In the genomic region with DNA sequence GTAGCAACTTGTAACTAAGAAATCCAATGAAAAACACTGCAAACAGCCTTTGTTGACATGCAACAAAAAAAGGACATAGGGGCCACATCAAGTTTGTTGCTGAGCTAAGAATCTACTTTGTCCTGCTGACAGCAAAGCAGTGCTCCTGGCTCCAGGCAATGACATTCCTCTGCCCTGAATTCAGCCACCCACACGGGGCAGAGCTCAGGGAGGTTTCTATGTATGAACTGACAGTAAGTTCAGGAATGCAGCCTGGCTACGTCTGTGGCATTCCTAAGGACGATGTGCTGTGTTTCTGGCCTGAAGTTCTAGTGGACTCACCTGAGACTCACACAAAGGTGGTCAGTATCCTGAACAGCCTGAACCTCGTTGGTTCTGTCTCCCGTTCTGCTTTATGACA, we compare ENCODE assay signal across 18 mouse cellular contexts. TPM values are rescaled to one million over a fixed set of nuclear protein-coding genes. Genes with fewer than 3 reads are reported as not detected.
DNase-seq lines count a peak whose midpoint lies in the region; ATAC-seq and TF ChIP-seq lines count a peak whose summit lies in the region.
"Had no signal": no experiment of that assay in that cellular context is flagged by ENCODE, and none has a peak within 500 bp of the region (broad histone marks: within the 10 kb centered on the region; RNA-seq: fewer than 3 reads in every experiment).

No protein-coding gene starts in this region.

- H3K27me3 ChIP-seq in heart, postnatal 0 days (ENCODE audit: control insufficient read depth, insufficient read depth, low read length): no peaks in the 10 kb centered on the region
- no peaks in the 10 kb centered on the region for H3K27me3 ChIP-seq in liver, postnatal 0 days (ENCODE audit: insufficient read depth, low read length)
- no peaks in the 10 kb centered on the region for H3K27me3 ChIP-seq in liver, embryonic 11.5 days (replicated peaks; ENCODE audit: control insufficient read depth, insufficient read depth, low read length)
- H3K27me3 ChIP-seq in forebrain, embryonic 10.5 days (ENCODE audit: poor library complexity, severe bottlenecking): no peaks in the 10 kb centered on the region

- 40% methylated on average over 5 of the region's 5 CpGs for WGBS in heart, postnatal 0 days
- 69% methylated on average over 5 of the region's 5 CpGs for WGBS in liver, postnatal 0 days (ENCODE audit: insufficient replicate concordance)
- WGBS in liver, embryonic 11.5 days: 69% methylated on average over 5 of the region's 5 CpGs
- WGBS in forebrain, embryonic 10.5 days: 68% methylated on average over 5 of the region's 5 CpGs

- no peak for DNase-seq in gastrocnemius, adult 2 months
- no peak for DNase-seq in gastrocnemius, adult 8-10 months (ENCODE audit: low spot score in 2 of 2)
- no peak for DNase-seq in heart, postnatal 0 days (ENCODE audit: low spot score)
- no peak for DNase-seq in heart, adult 9 months (ENCODE audit: low spot score in 2 of 2)
- no peak for DNase-seq in liver, postnatal 0 days
- no peak for DNase-seq in liver, embryonic 11.5 days (ENCODE audit: low spot score)
- peak; percentile 23 for DNase-seq in mesoderm, embryonic 11.5 days (ENCODE audit: low read depth, low spot score)
- no peak for DNase-seq in forebrain, embryonic 10.5 days (ENCODE audit: extremely low spot score, low spot score)
- DNase-seq: cerebellum, adult 11 months; cerebellum, postnatal 25 days; gastrocnemius, postnatal 25 days; layer of hippocampus, postnatal 36 days; lung, adult 18-20 months; midbrain, embryonic 14.5 days; right cerebral cortex, postnatal 14 days had no signal

- H3K9me3 ChIP-seq in heart, postnatal 0 days (replicated peaks; ENCODE audit: control insufficient read depth, low read length): no peaks in the 10 kb centered on the region
- no peaks in the 10 kb centered on the region for H3K9me3 ChIP-seq in liver, postnatal 0 days (ENCODE audit: low read length)
- H3K9me3 ChIP-seq in liver, embryonic 11.5 days (ENCODE audit: control insufficient read depth, low read length): no peaks in the 10 kb centered on the region
- H3K9me3 ChIP-seq in forebrain, embryonic 10.5 days: no peaks in the 10 kb centered on the region
- H3K9me3 ChIP-seq: limb, embryonic 10.5 days had no signal

- intact Hi-C loops in gastrocnemius, adult 2 months (cut with DNase I): no loop called here

- no peak for TF ChIP-seq EP300 in heart, postnatal 0 days (IDR thresholded peaks at IDR 0.05; ENCODE audit: low read depth)
- TF ChIP-seq EP300 in liver, postnatal 0 days (IDR thresholded peaks at IDR 0.05; ENCODE audit: low read depth): no peak

- H3K36me3 ChIP-seq in heart, postnatal 0 days (replicated peaks; ENCODE audit: control insufficient read depth, insufficient read depth, low read length): no peaks in the 10 kb centered on the region
- no peaks in the 10 kb centered on the region for H3K36me3 ChIP-seq in liver, postnatal 0 days (replicated peaks; ENCODE audit: insufficient read depth, low read length)
- no peaks in the 10 kb centered on the region for H3K36me3 ChIP-seq in liver, embryonic 11.5 days (ENCODE audit: control insufficient read depth, insufficient read depth, low read length)
- no peaks in the 10 kb centered on the region for H3K36me3 ChIP-seq in forebrain, embryonic 10.5 days (replicated peaks)
- H3K36me3 ChIP-seq: limb, embryonic 10.5 days had no signal

- no peak overlapping the region for H3K4me3 ChIP-seq in gastrocnemius, adult 2 months
- H3K4me3 ChIP-seq in heart, postnatal 0 days (ENCODE audit: low read depth, low read length): no peak overlapping the region
- H3K4me3 ChIP-seq in liver, postnatal 0 days (ENCODE audit: low read depth, low read length): no peak overlapping the region
- no peak overlapping the region for H3K4me3 ChIP-seq in liver, embryonic 11.5 days (ENCODE audit: low read depth, low read length)
- H3K4me3 ChIP-seq in forebrain, embryonic 10.5 days: no peak overlapping the region
- H3K4me3 ChIP-seq: limb, embryonic 10.5 days had no signal

- H3K4me2 ChIP-seq in heart, postnatal 0 days (ENCODE audit: low read depth, low read length): 0 out of 2 replicates have a peak overlapping the region, but pooled peaks have one; percentile 11
- H3K4me2 ChIP-seq in liver, postnatal 0 days (ENCODE audit: low read depth, low read length): no peak overlapping the region
- H3K4me2 ChIP-seq in liver, embryonic 11.5 days: no peak overlapping the region
- H3K4me2 ChIP-seq: hindbrain, embryonic 14.5 days had no signal

- H3K9ac ChIP-seq in heart, postnatal 0 days (replicated peaks; ENCODE audit: low read depth, low read length): no peak overlapping the region
- no peak overlapping the region for H3K9ac ChIP-seq in liver, postnatal 0 days (replicated peaks)
- H3K9ac ChIP-seq in liver, embryonic 11.5 days (ENCODE audit: low read depth, low read length): no peak overlapping the region
- H3K9ac ChIP-seq: hindbrain, embryonic 14.5 days had no signal

- H3K4me1 ChIP-seq in heart, postnatal 0 days (ENCODE audit: control insufficient read depth, insufficient read depth): peaks cover 59% of the 10 kb centered on the region
- H3K4me1 ChIP-seq in liver, postnatal 0 days (ENCODE audit: insufficient read depth): peaks cover 57% of the 10 kb centered on the region
- H3K4me1 ChIP-seq in liver, embryonic 11.5 days (replicated peaks; ENCODE audit: control insufficient read depth, insufficient read depth, low read length): peaks cover 33% of the 10 kb centered on the region
- peaks cover 20% of the 10 kb centered on the region for H3K4me1 ChIP-seq in forebrain, embryonic 10.5 days

- H3K27ac ChIP-seq in gastrocnemius, adult 2 months: peak overlapping the region; percentile 38; the same call in 1 of the 2 replicates
- peak overlapping the region; percentile 69 for H3K27ac ChIP-seq in heart, postnatal 0 days (ENCODE audit: low read depth)
- H3K27ac ChIP-seq in liver, postnatal 0 days (ENCODE audit: low read depth): 0 out of 2 replicates have a peak overlapping the region, but pooled peaks have one; percentile 3
- no peak overlapping the region for H3K27ac ChIP-seq in liver, embryonic 11.5 days (ENCODE audit: low read depth, low read length)
- H3K27ac ChIP-seq in forebrain, embryonic 10.5 days: no peak overlapping the region
- H3K27ac ChIP-seq: hindbrain, embryonic 14.5 days; limb, embryonic 10.5 days; macrophage had no signal

- ATAC-seq in heart, postnatal 0 days (ENCODE audit: insufficient read depth, low read depth): peak; percentile 59; the same call in 1 of the 2 replicates
- no peak for ATAC-seq in liver, postnatal 0 days
- ATAC-seq in liver, embryonic 11.5 days (replicated peaks; ENCODE audit: low FRiP score): no peak

- no peak for TF ChIP-seq CTCF in gastrocnemius, adult 2 months (IDR thresholded peaks at IDR 0.05)
- no peak for TF ChIP-seq CTCF in heart, postnatal 0 days (IDR thresholded peaks at IDR 0.05; ENCODE audit: low read depth)
- TF ChIP-seq CTCF in liver, postnatal 0 days (IDR thresholded peaks at IDR 0.05; ENCODE audit: low read depth): no peak

RNA-seq across cellular contexts. Expression of gene Pacsin2, which starts 23.7 kb away (rescaled TPM):
- 10 to 100 TPM; 43.7 to 70.1 TPM for total RNA-seq in gastrocnemius, adult 2 months (2021)
- total RNA-seq in gastrocnemius, adult 8-10 months (2022): 10 to 100 TPM; 45.3 to 58.5 (median 48.2) TPM
- 65.0 and 78.0 TPM in 2 replicates for total RNA-seq in heart, postnatal 0 days (2014; rRNA removed; ENCODE audit: low replicate concordance)
- polyA plus RNA-seq in heart, postnatal 0 days (2015; fragmentation: Nextera tagmentation; extraction: Ambion mirVana): 53.0 and 63.3 TPM in 2 replicates
- 20.6 and 24.3 TPM in 2 replicates for polyA plus RNA-seq in liver, postnatal 0 days (2015; fragmentation: Nextera tagmentation; extraction: Ambion mirVana)
- 82.9 and 89.3 TPM in 2 replicates for polyA plus RNA-seq in liver, embryonic 11.5 days (2014; fragmentation: Nextera tagmentation; extraction: Ambion mirVana)
- polyA plus RNA-seq in forebrain, embryonic 10.5 days (2016; fragmentation: Nextera tagmentation; extraction: Ambion mirVana): 55.4 and 57.8 TPM in 2 replicates

Comparison
In these comparisons a context has a peak if more than half of its experiments do, and no peak if none do; other contexts are left out.
1. H3K27ac ChIP-seq: peak in gastrocnemius, adult 2 months (single experiment), heart, postnatal 0 days (single experiment) and liver, postnatal 0 days (single experiment); none in liver, embryonic 11.5 days (single experiment) and forebrain, embryonic 10.5 days (single experiment).